Mouse (Mus musculus): ENCODE measurements around the gene 1700067K01Rik.

The 1700067K01Rik gene

DNA sequence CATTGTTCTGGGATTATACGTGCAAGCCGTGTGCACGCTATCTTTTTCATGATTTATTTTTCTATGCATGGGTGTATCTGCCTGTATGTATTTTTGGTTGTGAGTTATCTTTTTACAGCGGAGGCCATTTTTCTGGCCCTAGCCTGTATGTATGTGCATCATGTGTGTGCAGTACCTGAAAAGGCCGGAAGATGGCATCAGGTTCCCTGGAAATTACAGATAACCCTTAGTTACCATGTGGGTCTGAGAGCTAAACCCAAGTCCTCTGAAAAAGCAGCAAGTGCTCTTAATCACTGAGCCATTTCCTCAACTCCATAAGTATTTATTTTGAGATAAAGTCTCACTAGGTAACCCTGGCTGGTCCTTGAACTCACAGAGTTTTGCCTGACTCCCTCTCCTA is 51.9 kb downstream of the 1700067K01Rik start:
- DNase-seq (ENCODE audit: low spot score in 2 of 2), result no peak

Measured in urinary bladder, adult 18-20 months (tissue).